Mouse (Mus musculus) ES-Bruce4 (cell line): ENCODE measurements around the gene Trdmt1.

ENCODE experiments used
- CTCF ChIP-seq: IDR thresholded peaks from one replicate; pipeline ENCODE4 v1.8.1; 2011; ENCODE audit warnings: low read depth, low read length
- EP300 ChIP-seq: IDR thresholded peaks from 2 replicates; pipeline ENCODE4 v1.6.1; 2011; ENCODE audit warnings: low read depth, low read length; ENCODE audit not compliant: insufficient read depth

- TF ChIP-seq EP300 (no peak), CTCF (no peak)
These were observed 14.3 kb upstream of the Trdmt1 start for GRCm38 (mm10) chr2:13558607-13559262.
